12 mouse cellular contexts compared by ENCODE assay signal in the genomic region with DNA sequence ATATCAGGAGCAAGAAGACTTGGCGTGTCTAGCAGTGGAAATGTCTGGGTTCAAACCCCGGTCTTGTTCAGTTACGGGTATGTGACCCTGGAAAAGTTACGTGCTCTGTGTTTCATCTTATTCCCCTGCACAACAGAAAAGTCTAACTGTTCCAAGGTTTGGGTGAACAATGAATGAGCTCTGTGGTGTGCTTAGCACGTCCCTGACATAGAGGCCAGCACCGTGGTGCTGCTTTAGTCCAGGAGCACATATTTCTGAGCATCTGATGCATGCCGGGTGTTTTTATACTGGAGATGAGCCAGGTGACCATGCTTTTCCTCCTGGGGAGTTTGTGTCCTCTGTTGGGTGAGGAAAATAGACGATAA.
DNase-seq lines count a peak whose midpoint lies in the region; ATAC-seq and TF ChIP-seq lines count a peak whose summit lies in the region.
"Had no signal": no experiment of that assay in that cellular context is flagged by ENCODE, and none has a peak within 500 bp of the region (broad histone marks: within the 10 kb centered on the region; RNA-seq: fewer than 3 reads in every experiment).

No protein-coding gene starts in this region.

- H3K9me3 ChIP-seq in heart, embryonic 10.5 days = no peaks in the 10 kb centered on the region; the same call in 1 of the 2 replicates
- no peaks in the 10 kb centered on the region for H3K9me3 ChIP-seq in intestine, embryonic 16.5 days (ENCODE audit: control insufficient read depth, low read length)
- no peaks in the 10 kb centered on the region for H3K9me3 ChIP-seq in intestine, postnatal 0 days (ENCODE audit: control insufficient read depth)
- H3K9me3 ChIP-seq in lung, embryonic 16.5 days (ENCODE audit: control insufficient read depth, low read length) = no peaks in the 10 kb centered on the region
- H3K9me3 ChIP-seq in midbrain, postnatal 0 days (ENCODE audit: low read length) = no peaks in the 10 kb centered on the region

- no peak overlapping the region for H3K4me3 ChIP-seq in heart, embryonic 10.5 days
- no peak overlapping the region for H3K4me3 ChIP-seq in intestine, embryonic 16.5 days (ENCODE audit: low read length)
- H3K4me3 ChIP-seq in intestine, postnatal 0 days (ENCODE audit: low read depth, low read length) = no peak overlapping the region
- no peak overlapping the region for H3K4me3 ChIP-seq in lung, embryonic 16.5 days (ENCODE audit: low read length)
- no peak overlapping the region for H3K4me3 ChIP-seq in lung, adult 2 months (replicated peaks; ENCODE audit: extremely low read depth, low read depth, low read length)
- H3K4me3 ChIP-seq in midbrain, postnatal 0 days (ENCODE audit: low read depth, low read length) = no peak overlapping the region
- H3K4me3 ChIP-seq: megakaryocyte, embryonic 14.5 days had no signal

- H3K27me3 ChIP-seq in heart, embryonic 10.5 days (ENCODE audit: insufficient read depth, poor library complexity, severe bottlenecking) = no peaks in the 10 kb centered on the region
- H3K27me3 ChIP-seq in intestine, embryonic 16.5 days (replicated peaks; ENCODE audit: control insufficient read depth, insufficient read depth, low read length) = no peaks in the 10 kb centered on the region
- no peaks in the 10 kb centered on the region for H3K27me3 ChIP-seq in intestine, postnatal 0 days (replicated peaks; ENCODE audit: control insufficient read depth, insufficient read depth, low read length)
- H3K27me3 ChIP-seq in lung, embryonic 16.5 days (ENCODE audit: control insufficient read depth, insufficient read depth, low read depth, low read length) = no peaks in the 10 kb centered on the region
- H3K27me3 ChIP-seq in midbrain, postnatal 0 days (ENCODE audit: insufficient read depth, low read length) = no peaks in the 10 kb centered on the region
- H3K27me3 ChIP-seq: megakaryocyte, embryonic 14.5 days had no signal

- H3K4me2 ChIP-seq in intestine, embryonic 16.5 days (ENCODE audit: low read depth, low read length) = no peak overlapping the region
- H3K4me2 ChIP-seq in intestine, postnatal 0 days (replicated peaks; ENCODE audit: low read depth) = no peak overlapping the region
- H3K4me2 ChIP-seq in lung, embryonic 16.5 days (ENCODE audit: low read depth, low read length) = no peak overlapping the region
- no peak overlapping the region for H3K4me2 ChIP-seq in midbrain, postnatal 0 days (ENCODE audit: low read depth, low read length, poor library complexity, severe bottlenecking)

- no peak for DNase-seq in heart, embryonic 10.5 days (ENCODE audit: low spot score)
- DNase-seq in heart, adult 9 months (ENCODE audit: low spot score in 2 of 2) = no peak
- no peak for DNase-seq in lung, adult 2 months
- DNase-seq in midbrain, postnatal 0 days (ENCODE audit: low spot score) = no peak
- DNase-seq in thymus, adult 18-20 months = no peak
- DNase-seq: cerebellum, adult 9-11 months; thymus, postnatal 14 days had no signal

- peaks cover 16% of the 10 kb centered on the region for H3K4me1 ChIP-seq in heart, embryonic 10.5 days
- 0 out of 2 replicates have a peak, but pooled peaks cover 4% of the 10 kb centered on the region for H3K4me1 ChIP-seq in intestine, embryonic 16.5 days (ENCODE audit: control insufficient read depth, insufficient read depth, low read length)
- no peaks in the 10 kb centered on the region for H3K4me1 ChIP-seq in intestine, postnatal 0 days (replicated peaks; ENCODE audit: control insufficient read depth, insufficient read depth, low read length)
- peaks cover 13% of the 10 kb centered on the region for H3K4me1 ChIP-seq in lung, embryonic 16.5 days (replicated peaks; ENCODE audit: control insufficient read depth, insufficient read depth, low read length)
- peaks cover 7% of the 10 kb centered on the region for H3K4me1 ChIP-seq in lung, adult 2 months (ENCODE audit: control insufficient read depth, insufficient read depth, low read length)
- no peaks in the 10 kb centered on the region for H3K4me1 ChIP-seq in midbrain, postnatal 0 days (ENCODE audit: insufficient read depth, low read length)
- H3K4me1 ChIP-seq: megakaryocyte, embryonic 14.5 days had no signal

- no peak for TF ChIP-seq POLR2A in lung, adult 2 months (IDR thresholded peaks at IDR 0.05; ENCODE audit: borderline replicate concordance, extremely low read depth, low read depth, low read length)

- TF ChIP-seq CTCF in intestine, postnatal 0 days (IDR thresholded peaks at IDR 0.05; ENCODE audit: low read depth) = no peak
- TF ChIP-seq CTCF in lung, adult 2 months (IDR thresholded peaks at IDR 0.05; ENCODE audit: insufficient read depth, low read length) = no peak
- no peak for TF ChIP-seq CTCF in midbrain, postnatal 0 days (IDR thresholded peaks at IDR 0.05)

- 76% methylated on average over 8 of the region's 8 CpGs for WGBS in heart, embryonic 10.5 days
- WGBS in intestine, embryonic 16.5 days = 75% methylated on average over 8 of the region's 8 CpGs
- WGBS in intestine, postnatal 0 days = 77% methylated on average over 8 of the region's 8 CpGs
- WGBS in lung, embryonic 16.5 days = 73% methylated on average over 8 of the region's 8 CpGs
- 50% methylated on average over 8 of the region's 8 CpGs for WGBS in lung, adult 2 months
- 64% methylated on average over 8 of the region's 8 CpGs for WGBS in midbrain, postnatal 0 days

- peaks cover 10% of the 10 kb centered on the region for H3K36me3 ChIP-seq in heart, embryonic 10.5 days
- peaks cover 2% of the 10 kb centered on the region; the same call in 1 of the 2 replicates for H3K36me3 ChIP-seq in intestine, embryonic 16.5 days (ENCODE audit: control insufficient read depth, insufficient read depth, low read length)
- H3K36me3 ChIP-seq in intestine, postnatal 0 days (ENCODE audit: control insufficient read depth, insufficient read depth) = peaks cover 2% of the 10 kb centered on the region; the same call in 1 of the 2 replicates
- no peaks in the 10 kb centered on the region for H3K36me3 ChIP-seq in lung, embryonic 16.5 days (ENCODE audit: control insufficient read depth, insufficient read depth, low read length)
- H3K36me3 ChIP-seq in midbrain, postnatal 0 days (ENCODE audit: insufficient read depth, low read length) = peaks cover 11% of the 10 kb centered on the region

- no peak overlapping the region for H3K9ac ChIP-seq in intestine, embryonic 16.5 days (ENCODE audit: low read depth, low read length)
- H3K9ac ChIP-seq in intestine, postnatal 0 days (ENCODE audit: low read depth, low read length) = no peak overlapping the region
- H3K9ac ChIP-seq in lung, embryonic 16.5 days (ENCODE audit: low read length) = no peak overlapping the region
- no peak overlapping the region for H3K9ac ChIP-seq in midbrain, postnatal 0 days (replicated peaks; ENCODE audit: low read length, poor library complexity, severe bottlenecking)
- H3K9ac ChIP-seq: liver, embryonic 14.5 days had no signal

- peak overlapping the region; percentile 69; the same call in 1 of the 2 replicates for H3K27ac ChIP-seq in heart, embryonic 10.5 days
- H3K27ac ChIP-seq in intestine, embryonic 16.5 days (ENCODE audit: low read length) = 0 out of 2 replicates have a peak overlapping the region, but pooled peaks have one; percentile 21
- H3K27ac ChIP-seq in intestine, postnatal 0 days (ENCODE audit: low read depth, low read length) = no peak overlapping the region; the same call in 1 of the 2 replicates
- H3K27ac ChIP-seq in lung, embryonic 16.5 days (ENCODE audit: low read length) = peak overlapping the region; percentile 78
- peak overlapping the region; percentile 18; the same call in 1 of the 2 replicates for H3K27ac ChIP-seq in midbrain, postnatal 0 days (ENCODE audit: low read depth, low read length)
- H3K27ac ChIP-seq: liver, embryonic 14.5 days had no signal

- ATAC-seq in intestine, embryonic 16.5 days = no peak
- ATAC-seq in intestine, postnatal 0 days = no peak
- ATAC-seq in lung, embryonic 16.5 days (ENCODE audit: low read depth) = peak; percentile 30; the same call in 1 of the 2 replicates
- no peak for ATAC-seq in midbrain, postnatal 0 days (ENCODE audit: low FRiP score)
